Mouse (Mus musculus) layer of hippocampus, adult 6 months (tissue): ENCODE data around the gene Ctsm. TPM values are rescaled to one million over a fixed set of nuclear protein-coding genes. Genes with fewer than 3 reads are reported as not detected.

ENCODE experiments used
- long read RNA-seq, 2 experiments: library from polyadenylated mRNA; unstranded; transcript quantifications; one replicate each; pipeline ENCODE4 v2.0.0; 2019 to 2020
- polyA plus RNA-seq: library from polyadenylated mRNA; unstranded; fragments of <200 nt; fragmentation: Nextera tagmentation; gene quantifications from 2 replicates; pipeline ENCODE4 v1.2.3, GENCODE M21; 2021

Gene Ctsm
- polyA plus RNA-seq: not detected in 2 replicates
- long read RNA-seq, experiment 1: 0 reads
- long read RNA-seq, experiment 2: 0 reads

DNA sequence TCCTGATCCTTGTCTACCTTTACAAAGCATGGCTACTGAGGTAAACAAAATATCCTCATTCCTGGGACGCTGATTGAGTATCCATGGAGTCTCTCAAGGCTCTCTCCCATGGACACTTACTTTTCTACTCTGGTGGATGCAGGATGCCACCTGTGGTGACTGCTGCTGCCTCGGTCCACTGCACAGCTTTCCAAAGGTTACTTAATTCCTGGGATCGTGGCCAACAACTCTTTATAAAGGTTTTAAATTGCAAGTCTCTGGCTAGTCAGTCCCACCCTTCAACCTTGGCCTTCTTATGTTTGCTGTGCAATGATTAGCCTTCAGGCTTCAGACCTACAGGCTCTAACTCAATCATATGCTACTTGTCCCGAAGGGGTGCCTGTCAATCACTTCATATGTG lies at the start of gene Ctsm:
Gene Ctsm, minus strand, starts transcription at position 209 of the 400 bp plus-strand sequence.

DNA sequence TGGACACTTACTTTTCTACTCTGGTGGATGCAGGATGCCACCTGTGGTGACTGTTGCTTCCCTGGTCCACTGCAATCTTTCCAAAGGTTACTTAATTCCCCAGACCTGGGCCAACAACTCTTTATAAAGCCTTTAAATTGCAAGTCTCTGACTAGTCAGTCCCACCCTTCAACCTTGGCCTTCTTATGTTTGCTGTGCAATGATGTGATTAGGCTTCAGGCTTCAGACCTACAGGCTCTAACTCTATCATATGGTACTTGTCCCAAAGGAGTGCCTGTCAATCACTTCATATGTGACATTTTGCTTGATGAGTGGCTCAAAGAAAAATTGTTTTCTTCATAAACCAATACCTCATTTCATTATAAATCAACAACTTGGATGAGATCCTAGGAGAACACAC lies 28.4 kb upstream of the Ctsm start, which contains the start of gene Cts3:
Gene Cts3, minus strand, starts transcription at position 101 of the 400 bp plus-strand sequence.

DNA sequence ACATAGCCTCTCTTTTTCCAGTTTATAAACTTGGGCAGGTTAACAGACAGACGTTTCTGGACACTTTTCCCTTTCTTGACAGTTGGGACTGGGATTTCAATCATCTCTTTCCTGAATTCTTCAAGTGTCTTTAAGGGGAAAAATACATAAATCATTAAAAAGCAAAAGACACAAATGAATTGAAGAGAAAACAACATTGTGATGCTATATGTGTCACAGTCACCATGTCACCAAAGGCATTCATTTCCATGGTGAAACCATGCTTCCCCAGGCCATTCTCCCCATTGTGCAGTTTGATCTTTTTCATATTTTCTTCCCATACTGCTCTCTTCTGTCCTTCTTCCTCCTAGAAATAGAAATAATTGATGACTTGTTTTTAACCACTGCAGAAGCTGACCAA lies 26.4 kb upstream of the Ctsm start, which contains the start of gene Gm49352:
Gene Gm49352, minus strand, starts transcription at position 101 of the 400 bp plus-strand sequence.

Other genes starting within 250 kb of the Ctsm start
- not detected in 2 replicates for gene Cts7, start 183.6 kb downstream of the Ctsm start, polyA plus RNA-seq
- not detected in 2 replicates for gene Gm49352, start 26.3 kb upstream of the Ctsm start, polyA plus RNA-seq
- gene Cts3, start 28.3 kb upstream of the Ctsm start, polyA plus RNA-seq: not detected in 2 replicates